Mouse (Mus musculus) activated CD4-positive, CD25-positive, alpha-beta regulatory T cell, adult 4 months (primary cell): ENCODE data around the gene Frmd4a. TPM values are rescaled to one million over a fixed set of nuclear protein-coding genes. Genes with fewer than 3 reads are reported as not detected.

Source experiments
- ATAC-seq: one replicate; pipeline ENCODE4 v1.8.0; 2017
- polyA plus RNA-seq, 2 experiments: library from polyadenylated mRNA; unstranded; fragments of 100-300 nt; shearing (Covaris generic); gene quantifications; one replicate each; pipeline ENCODE4 v1.2.1; 2017

Gene Frmd4a
- polyA plus RNA-seq, 2 experiments from 2014 or later: 0.61 to 1.2 TPM

DNA sequence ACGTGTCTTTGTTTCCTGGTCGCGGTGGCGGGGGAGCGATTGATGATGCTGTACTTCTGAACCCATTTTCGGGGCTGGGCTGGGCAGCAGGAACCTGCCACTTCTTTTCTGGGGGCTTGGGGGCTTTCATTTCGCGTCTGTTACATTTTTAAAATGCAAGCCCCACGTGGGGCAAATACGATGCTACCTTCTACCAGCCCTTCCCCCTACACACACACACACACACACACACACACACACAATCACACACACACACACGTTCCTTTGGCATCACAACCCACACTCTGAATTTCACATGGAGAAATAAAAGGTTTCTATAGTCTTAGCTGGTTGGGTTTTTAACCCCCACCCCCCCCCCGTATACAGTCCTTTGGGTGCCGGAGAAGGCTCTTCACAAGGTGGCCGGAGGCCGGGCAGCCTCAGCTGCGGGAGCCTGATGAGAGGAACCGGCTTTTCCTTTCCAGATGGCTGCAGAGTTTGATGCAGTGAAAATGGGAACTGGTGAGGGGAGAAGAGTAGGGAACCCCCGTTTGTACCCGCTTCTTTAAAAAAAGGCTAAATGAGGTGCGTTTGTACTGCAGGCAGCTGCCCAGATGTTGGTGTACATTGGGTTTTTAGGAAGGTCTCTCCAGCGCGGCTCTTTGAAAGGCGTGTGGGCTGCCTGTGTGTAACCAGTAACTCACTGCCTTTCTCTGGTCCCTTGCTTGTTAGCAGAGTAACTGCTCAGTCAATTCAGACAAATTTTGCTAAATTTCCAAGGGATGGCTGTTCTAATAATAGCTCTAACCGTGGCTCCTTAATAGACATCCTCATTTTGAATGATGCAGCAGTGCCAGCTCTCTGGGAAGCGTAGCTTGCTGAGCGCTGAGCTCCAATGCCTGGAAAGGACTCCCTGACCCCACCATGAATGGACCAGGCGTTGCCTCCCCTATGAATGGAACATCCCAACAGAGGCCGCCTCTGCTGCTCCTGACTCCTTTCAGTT lies 384.4 kb downstream of the Frmd4a start:
- no peak for ATAC-seq

DNA sequence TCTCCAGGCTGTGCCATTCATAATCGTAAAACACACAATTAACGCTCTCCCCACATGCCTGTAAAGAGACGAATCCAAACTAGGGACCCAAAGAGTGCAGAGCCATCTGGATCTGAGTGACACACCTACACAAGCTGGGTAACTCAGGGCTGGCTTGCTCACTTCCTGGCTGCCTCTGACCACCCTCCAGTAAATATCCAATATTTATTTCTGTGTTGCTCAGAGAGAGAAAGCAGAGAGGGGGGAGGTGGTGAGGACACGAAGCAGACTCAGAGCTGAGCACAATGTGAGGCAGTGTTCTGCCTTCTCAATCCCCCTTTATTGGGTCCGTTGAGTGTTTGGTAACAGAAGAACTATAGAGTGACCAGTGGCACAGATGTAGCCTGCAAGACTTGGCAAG lies 389.5 kb downstream of the Frmd4a start:
- no peak for ATAC-seq

DNA sequence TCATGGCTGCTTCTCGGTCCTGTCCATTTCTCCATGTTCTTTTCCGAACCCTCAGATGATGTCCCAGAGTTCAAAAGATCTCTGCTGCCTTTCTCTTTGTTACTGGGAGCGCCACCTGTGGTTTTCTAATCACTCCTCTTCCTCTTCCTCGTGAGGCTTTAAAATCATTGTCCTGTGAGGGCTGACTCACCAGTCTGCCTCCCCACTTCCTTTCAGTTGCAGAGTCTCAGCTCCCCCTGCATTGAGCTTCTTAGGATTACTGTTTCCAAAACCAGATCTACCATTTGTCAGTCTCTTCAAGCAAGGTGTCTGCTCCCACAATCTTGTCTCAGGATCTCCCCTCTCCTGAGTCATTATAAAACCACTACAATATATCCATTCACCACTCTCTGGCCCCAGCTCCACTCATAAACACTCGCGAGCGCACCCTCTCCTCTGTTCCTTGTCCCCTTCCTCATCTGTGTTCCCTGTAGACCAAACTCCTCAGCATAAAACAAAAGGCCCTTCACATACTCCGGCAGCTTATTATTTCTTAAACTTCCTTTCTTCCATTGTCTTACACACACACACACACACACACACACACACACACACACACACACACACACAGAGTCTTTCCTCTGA lies 392.4 kb downstream of the Frmd4a start:
- no peak for ATAC-seq

DNA sequence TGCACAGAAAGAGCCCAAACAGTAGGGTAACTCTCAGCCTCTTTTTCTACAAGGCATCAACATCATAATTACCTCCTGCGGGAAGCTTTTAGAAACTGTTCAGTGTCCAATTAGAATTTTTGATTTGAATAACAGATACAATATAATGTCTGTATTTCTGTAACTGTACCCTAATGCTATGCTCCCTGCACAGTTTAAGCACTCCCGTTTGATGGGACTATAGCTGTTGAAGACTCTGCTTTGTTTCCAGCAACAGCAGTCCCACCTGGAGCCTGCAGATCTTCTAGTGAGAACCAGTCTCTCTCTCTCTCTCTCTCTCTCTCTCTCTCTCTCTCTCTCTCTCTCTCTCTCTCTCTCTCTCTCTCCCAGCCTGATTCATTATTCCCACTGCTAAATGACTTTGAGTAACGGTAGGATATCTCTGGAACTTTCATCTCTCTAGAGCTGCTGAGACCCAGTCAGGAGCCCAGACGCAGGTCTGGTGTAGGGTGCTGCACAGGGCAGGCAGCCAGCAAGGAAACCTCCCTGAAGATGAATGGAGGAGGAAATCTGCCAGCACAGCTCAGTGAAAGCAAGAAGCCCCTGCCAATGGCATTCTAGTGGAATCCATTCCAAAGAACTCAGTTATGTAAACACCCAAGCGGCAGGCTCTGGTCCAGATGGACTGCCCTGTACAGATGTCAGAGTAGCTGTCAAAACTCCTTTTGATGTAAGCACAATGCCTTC lies 395.5 kb downstream of the Frmd4a start:
- no peak for ATAC-seq

DNA sequence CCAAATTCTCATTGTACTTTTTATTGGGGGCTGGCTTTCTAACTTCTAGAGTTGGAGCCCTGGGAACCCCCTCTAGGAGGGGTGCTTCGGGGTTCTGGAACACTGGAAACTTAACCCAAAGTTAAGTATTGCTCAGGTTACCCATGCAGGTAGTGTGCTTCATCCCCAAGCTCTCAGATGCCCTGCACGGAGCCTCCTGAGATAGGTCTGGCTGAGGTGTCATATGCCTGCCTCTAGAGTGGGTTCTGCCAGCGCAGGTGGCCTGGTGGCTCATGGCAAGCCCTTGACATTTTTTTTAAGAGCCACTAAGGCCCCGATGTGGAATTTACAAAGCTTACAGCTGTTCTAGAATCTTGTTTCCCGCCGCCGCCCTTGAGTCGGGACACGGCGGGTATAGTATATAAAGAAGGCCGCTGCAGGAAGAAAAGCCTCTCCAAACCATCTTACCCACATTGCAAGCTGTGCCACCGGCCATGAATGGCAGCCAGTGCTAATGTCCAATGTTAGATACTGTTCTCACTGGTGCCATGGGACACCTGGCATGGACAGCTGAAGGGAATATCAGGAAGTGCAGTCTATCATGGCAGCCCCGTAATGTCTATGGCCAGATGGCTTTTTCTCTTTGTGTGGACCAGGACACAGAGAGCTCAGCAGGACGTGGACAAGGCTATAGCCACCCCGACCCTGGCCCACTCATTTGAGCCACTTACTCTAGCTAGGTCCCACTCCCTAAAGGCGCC lies 396.2 kb downstream of the Frmd4a start:
- no peak for ATAC-seq

DNA sequence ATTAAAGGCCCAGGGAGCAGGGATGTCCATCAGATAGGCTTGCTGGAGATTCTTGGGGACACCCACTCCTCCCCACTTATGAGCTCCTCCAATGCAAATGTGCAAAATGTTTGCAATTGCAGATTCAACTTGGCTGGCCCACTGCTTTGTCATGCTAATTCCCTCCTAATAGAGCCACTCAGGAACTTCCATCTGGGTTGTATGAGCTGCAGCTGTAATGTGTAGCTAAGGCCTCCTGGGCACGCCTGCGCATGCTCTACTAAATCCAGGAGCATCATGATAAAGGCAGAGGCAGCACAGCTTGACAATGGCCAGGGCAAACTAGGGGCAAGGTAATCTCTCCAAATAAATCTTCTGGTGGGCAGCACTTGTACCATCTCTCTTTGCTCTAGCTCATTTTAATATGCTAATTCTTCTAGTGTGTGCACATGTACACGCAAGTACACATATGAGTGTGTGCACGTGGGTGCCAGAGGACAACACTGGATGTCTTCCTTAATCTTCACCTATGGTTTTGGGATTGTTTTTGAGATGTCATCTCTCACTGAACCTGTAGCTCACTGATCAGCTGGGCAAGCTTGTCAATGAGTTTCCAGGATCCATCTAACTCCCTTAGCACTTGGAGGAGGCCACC lies 403.3 kb downstream of the Frmd4a start:
- no peak for ATAC-seq

DNA sequence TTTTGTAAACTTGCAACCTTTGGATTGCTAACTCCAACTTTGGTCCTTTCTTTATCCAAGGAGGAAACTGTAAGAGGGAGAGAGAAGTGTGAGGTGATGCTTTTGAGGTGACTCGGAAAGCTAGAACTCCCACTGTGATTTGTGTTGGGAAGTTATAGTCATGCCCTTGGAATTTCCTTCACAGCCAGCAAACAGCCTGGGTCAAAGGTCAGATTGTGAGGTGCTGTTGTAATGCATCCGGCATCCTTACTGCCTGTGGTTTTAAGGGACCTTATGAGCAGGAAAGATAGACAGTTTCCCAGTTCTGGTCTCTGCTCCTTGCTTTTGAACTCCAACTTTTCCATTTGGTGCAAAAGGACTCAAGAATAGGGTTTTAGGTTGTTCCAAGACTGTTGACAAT lies 404.2 kb downstream of the Frmd4a start:
- ATAC-seq: no peak

DNA sequence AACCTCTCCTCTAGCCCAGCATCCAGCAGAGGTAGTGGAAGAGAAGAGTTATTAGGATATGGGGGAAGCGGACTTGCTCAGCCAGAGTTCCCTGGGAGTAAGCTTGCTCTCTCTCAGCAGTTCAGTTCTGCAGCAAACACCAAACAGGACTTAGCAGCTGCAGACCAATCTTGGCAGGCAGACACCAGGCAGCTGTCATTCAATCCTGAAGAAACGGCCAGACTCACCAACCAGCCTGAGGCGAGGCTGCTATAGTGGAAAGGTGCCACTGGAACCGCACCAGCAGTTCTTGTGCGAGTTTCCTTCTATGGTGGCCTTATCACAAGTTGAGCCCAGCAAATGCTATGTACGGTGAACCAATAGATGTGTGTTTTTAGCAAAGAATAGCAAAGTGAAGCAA lies 406.4 kb downstream of the Frmd4a start:
- no peak for ATAC-seq

DNA sequence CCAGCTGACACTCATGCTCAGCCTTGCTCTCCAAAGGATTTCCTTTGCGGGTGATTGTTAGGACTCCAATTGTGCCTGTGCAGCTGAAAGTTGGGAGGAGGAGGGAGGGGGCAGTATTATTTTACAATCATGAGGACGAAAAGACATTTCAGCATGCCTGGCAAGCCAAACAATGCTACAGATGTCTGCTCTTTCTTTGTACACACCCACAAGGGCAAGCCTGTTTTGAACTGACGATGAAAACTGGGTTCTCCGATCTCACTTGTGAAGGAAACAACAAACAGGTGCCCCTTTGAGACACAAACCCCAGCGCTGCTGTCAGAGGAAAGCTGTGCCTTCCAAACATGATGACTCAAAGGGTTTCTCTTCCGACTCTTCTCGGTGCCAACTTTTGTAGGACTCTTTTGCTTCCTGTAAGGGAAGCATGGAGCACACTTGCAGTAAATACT lies 410.9 kb downstream of the Frmd4a start:
- no peak for ATAC-seq

DNA sequence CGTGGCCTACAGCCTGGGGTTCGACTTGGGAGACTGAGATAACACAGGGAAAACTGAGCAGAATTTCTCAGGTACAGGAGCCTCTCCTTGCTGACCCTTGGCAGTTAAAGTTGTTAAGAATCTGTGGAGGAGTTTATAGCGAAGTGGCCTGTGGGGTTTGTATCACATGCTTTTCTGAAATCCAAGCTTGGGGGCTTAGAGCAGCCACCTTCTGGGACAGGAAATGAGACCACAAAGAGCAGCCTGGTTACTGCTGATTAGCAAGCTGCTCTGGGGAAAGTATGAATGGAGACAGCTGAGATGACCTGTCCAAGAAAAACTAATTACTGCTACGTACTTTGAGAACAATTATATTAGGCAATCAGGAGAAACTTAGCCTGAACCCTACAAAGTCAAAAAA lies 415.6 kb downstream of the Frmd4a start:
- ATAC-seq: no peak

DNA sequence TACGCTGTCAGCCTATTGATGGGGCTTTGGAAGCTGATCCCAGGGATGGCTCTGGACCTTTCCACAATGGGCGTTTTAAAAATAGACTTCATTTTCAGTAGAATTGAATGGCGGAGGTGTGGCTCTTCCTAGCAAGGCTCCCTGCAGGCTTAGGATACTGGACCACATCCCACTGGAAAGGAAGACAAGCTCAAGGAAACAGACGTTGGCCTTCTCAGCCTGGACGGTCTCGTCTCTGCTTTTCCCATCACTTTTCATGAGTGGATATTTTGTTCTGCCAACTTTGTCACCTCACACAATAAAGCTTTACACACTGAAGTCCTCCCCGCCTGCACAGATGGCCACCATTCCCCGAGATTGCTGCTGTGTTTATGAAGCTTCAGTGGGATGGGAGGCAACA lies 417.5 kb downstream of the Frmd4a start:
- ATAC-seq: no peak

DNA sequence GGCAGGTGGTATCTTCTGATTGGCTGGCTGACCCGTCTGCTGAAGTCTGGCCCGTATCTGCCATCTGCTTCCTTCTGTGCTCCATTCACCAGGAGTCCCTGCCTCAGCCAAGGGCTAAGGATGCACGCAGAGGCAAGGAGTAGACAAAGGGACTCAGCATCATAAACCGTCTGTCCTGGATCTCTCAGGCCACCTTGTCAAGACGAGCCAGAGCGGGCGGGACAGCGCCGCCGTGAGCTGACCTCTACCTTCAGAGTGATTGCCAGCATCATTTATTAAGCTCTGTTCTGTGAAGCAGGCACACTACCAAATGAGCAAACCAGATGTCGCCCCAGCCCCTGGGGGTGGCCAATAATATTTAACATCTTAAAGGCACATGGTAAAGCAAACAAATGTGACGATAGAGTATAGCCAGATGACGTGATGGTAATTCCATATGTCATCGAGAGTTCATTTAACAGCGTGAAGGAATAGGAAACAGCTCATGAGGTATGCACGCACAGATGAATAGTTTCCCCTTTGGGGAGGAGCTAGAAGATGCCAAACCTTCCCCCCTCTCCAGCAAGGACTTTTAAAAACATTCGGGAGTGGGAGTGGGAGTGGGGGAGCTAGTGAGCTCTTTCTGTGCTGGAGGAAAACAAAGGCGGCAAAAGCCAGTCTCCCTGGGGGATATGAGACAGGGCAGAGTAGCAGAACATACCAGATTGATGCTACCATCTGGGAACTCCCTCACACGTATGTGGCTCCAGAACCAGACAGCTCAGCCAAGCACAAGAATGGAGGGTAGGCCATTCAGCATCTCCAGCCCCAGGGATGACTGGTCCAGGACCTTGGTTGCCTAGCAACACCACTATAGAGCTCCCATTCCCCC lies 419.1 kb downstream of the Frmd4a start:
- no peak for ATAC-seq

DNA sequence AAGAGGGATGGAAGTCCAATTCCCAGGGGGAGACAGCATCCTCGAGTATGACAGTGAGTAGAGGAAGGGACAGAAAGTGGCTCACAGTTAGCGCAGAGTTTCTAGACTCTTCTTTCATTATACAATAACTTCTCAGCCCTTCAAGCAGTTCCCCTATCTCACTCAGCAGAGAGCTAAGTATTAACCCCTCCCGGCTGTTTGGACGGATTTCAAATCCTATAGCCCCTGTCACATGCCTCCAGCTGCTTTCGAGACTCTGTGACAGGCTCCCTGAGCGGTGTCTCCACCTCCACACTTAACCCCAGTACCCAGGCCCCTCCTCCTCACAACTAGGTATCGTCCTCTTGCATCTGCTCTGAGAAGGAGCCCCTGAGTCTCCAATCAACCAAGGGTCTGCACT lies 421.2 kb downstream of the Frmd4a start:
- ATAC-seq: no peak

DNA sequence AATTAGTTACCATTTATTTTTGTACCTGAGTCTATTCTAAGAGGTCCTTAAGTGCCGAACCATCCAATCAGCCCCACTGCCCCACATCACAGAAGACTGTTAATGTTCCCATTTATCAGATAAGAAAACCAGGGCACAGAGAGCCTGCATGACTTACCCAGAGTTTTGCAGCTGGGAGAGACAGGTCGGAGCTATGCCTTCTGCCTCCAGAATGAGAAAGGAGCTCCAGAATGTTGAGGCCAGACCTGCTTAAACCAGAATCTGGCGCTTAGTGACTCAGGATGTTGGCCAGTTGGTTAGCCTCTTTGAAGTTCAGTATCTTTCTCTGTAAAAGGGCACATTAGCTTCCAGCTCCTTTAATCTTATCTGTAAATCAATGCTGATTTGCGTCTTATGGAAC lies 422.4 kb downstream of the Frmd4a start:
- ATAC-seq: no peak

DNA sequence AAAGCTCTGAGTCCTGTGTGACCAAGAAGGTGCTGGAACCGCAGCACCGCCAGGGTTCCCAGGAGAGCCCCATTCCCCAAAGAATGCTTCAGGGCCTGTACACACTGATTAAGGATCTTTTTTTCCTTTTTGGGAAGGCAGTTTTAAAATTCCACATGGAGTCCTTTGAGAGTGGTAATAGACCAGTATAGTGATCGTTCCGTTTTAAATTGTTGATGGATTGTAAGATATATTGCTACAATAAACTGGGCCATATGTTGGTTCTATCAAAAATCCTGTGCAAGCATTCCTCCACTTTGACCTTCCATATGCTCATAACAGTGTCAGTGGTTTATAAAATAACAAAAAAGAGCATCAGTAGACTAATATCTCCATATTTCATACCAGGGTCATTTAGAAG lies 424.3 kb downstream of the Frmd4a start:
- no peak for ATAC-seq

DNA sequence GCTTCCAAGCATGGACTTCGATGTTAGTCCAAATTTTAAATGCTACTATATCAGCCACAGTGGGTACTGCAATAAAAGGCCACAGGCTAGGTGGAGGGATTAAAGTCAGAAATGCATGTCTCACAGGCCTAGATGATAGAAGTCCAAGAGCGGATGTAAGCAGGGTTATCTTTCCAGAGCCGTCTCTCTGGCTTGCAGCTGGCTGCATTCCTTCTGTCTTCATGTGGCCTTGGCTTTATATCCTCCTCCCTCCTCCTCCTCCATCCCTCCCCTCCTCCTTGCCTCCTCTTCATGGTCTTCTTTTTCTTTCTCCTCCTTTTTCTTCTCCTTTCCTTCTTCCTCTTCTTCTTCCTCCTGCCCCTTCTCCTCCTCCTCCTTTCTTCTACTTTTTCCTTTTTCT lies 427.2 kb downstream of the Frmd4a start:
- no peak for ATAC-seq

DNA sequence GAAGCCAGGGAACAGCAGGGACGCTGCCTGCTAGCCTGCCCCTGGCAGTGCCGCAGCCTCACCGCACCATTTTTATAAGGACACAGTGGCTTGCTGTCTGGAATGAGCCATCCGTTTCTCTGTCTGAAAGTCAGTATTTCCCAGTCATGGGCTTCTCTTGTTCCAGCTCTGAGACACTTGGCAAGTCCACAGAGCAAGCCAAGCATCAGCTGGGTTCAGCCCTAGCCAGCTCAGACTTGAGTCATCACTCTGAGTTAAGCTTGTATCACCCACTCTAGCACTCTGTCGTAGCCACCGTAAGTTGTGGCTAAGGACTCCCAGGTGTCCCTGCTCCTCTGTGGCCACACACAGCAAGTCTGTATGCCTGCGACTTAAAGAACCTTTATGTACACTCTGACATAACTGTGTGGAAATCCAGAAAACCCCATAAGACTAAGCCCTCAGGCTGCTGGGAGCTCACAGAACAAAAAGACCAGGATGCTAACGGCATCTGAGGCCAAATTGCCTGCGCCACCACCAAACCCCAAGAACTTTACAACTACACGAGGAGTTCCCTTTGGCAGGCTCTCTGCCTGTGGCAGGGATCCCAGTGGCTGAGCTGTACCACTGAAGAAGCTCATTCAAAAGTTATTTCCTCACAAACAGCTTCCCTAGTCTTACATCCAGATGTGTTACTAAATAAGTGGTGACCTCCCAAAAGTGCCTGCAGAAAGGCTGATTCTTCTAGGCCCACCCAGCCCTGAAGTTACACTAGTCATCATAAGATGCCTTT lies 428.3 kb downstream of the Frmd4a start:
- no peak for ATAC-seq

DNA sequence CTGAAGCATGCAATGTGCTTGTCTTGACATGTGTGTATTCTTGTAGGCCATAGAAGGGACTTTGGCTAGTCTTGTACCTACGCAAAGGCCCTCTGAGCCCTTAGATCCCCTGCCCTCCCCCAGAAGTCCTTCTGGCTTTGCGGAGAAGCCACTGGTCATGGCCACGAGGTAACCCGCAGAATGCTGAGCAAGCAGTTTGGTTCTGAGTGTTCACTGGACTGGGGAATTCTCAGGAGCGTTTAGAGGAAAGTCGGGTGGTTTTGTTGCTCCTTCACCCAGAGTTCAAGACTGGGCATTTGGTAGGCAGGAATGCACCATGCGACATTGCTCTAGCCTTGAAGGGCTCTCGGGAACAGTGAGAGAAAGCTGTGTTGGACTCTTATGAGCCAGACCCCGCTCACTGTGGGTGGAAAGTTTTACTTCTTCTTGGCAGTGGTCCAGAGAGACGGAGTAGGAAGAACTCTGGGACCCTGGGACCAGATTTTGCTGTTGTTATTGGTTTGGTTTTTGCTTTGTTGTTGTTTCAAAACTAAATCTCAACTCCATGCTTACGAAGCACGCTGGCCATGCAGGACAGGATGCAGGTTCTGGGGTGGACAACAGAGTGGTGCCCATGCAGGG lies 432.5 kb downstream of the Frmd4a start:
- no peak for ATAC-seq

DNA sequence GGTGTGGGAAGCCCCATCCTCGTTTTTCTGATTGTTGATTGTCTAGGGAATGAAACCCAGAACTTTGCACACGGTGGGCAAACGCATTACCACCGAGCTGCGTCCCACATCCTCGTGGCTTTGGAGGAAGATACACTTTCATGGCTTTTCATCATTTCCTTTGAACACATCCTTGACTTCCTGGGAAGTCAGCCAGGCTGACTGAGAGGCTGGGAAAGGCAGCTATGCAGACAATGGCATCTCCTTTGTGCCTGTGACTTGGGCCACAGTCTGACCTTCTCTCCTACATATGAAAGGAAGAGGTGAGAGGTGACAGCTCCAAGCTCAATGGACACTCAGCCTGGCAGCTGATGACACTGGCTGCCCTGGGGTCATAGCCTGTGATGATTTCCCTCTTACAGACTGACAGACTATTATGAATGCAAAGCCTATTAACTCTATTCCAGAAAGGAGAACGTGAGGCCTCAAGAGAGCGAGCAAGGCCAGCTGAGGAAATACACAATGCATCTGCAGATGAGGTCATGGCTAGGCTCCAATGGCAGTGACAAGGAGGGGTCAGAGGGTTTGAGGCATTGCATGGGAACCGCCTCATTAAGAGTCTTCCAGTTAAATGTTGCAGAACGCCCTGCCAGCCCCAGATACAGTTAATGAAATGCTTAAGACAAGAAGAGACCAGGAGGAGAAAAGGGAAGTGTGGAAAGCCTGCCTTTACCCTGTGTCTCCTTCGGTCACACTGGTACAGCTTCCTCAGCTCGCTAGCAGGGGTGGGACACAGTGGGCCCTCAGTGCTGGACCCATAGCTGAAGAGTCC lies 435.3 kb downstream of the Frmd4a start:
- ATAC-seq: no peak
